Mouse (Mus musculus): ENCODE measurements at regions not wholly inside any gene's neighbourhood (a gene's known extent, or its start where the extent isn't known, plus 50 kb on each side); places are given as distances from the start of the nearest gene placed in this dataset.

- no peak for TF ChIP-seq CTCF (IDR thresholded peaks at IDR 0.05; ENCODE audit: insufficient read depth, low read depth, low read length)
- TF ChIP-seq POLR2A (IDR thresholded peaks at IDR 0.05; ENCODE audit: insufficient read depth, low read depth, low read length) = no peak
Observed at GRCm38 (mm10) chr8:113419352-113419751, 216.0 kb upstream of the Mon1b start.
